Mouse (Mus musculus): Measurements from ENCODE around the gene Ppm1j.
A peak's percentile ranks its signal among the peaks of the same experiment; 100 is the strongest.

The Ppm1j gene

GRCm38 (mm10) chr3:104815346-104815745 is 34.5 kb downstream of the Ppm1j start:
- no peak for DNase-seq

- DNase-seq: peak; percentile 23
Measured at GRCm38 (mm10) chr3:104816130-104816529, 35.3 kb downstream of the Ppm1j start.

- peak; percentile 82 for DNase-seq
Measured at GRCm38 (mm10) chr3:104817481-104817990, 36.7 kb downstream of the Ppm1j start.

GRCm38 (mm10) chr3:104817991-104818748 is 37.3 kb downstream of the Ppm1j start, which contains the start of gene Mov10:
Gene Mov10 (minus strand): TSS chr3:104818563.
- peak; percentile 91 for DNase-seq

GRCm38 (mm10) chr3:104818749-104819134 is 37.9 kb downstream of the Ppm1j start:
- no peak for DNase-seq

- DNase-seq: no peak
Measured at GRCm38 (mm10) chr3:104820426-104820825, 39.6 kb downstream of the Ppm1j start.

- DNase-seq: no peak
Measured at GRCm38 (mm10) chr3:104822413-104822812, 41.6 kb downstream of the Ppm1j start.

Data from kidney, postnatal 10 days (tissue).